Mouse (Mus musculus) midbrain, postnatal 0 days (tissue): ENCODE results near the gene Krt71. TPM values are rescaled to one million over a fixed set of nuclear protein-coding genes. Genes with fewer than 3 reads are reported as not detected.
"Not testable (repeated sequence)": the region's sequence is repeated elsewhere in the genome, so short reads cannot be mapped to it uniquely, and the experiment has no call there.

Source experiments
- ATAC-seq: fragments of 200-750 bp; cut with Nextera tagmentation; 2 replicates; pipeline ENCODE4 v1.8.0; 2017; ENCODE audit warnings: moderate number of reproducible peaks, mild to moderate bottlenecking, moderate TSS enrichment, moderate library complexity; ENCODE audit not compliant: low FRiP score
- DNase-seq: peaks from one replicate; pipeline ENCODE4 v3.0.0-alpha.2; 2015; ENCODE audit warnings: low spot score
- H3K27ac ChIP-seq: fragments of 300-500 bp; sonication (generic); 2 replicates; pipeline ENCODE4 v1.5.1; 2014; ENCODE audit warnings: low read depth, mild to moderate bottlenecking, low read length, mixed read lengths
- H3K27me3 ChIP-seq: fragments of 300-500 bp; sonication (generic); 2 replicates; pipeline ENCODE4 v1.6.1; 2014; ENCODE audit warnings: low read length, control low read depth, mixed read lengths; ENCODE audit not compliant: insufficient read depth
- H3K36me3 ChIP-seq: fragments of 300-500 bp; sonication (generic); 2 replicates; pipeline ENCODE4 v1.6.1; 2014; ENCODE audit warnings: low read length, control low read depth, mixed read lengths; ENCODE audit not compliant: insufficient read depth
- H3K4me1 ChIP-seq: fragments of 300-500 bp; sonication (generic); 2 replicates; pipeline ENCODE4 v1.6.1; 2014; ENCODE audit warnings: mild to moderate bottlenecking, control low read depth, antibody characterized with exemption, low read length, mixed read lengths; ENCODE audit not compliant: insufficient read depth
- H3K4me2 ChIP-seq: fragments of 300-500 bp; sonication (generic); 2 replicates; pipeline ENCODE4 v1.6.1; 2014; ENCODE audit warnings: low read depth, mild to moderate bottlenecking, low read length, mixed read lengths; ENCODE audit not compliant: poor library complexity, severe bottlenecking
- H3K4me3 ChIP-seq: fragments of 300-500 bp; sonication (generic); 2 replicates; pipeline ENCODE4 v1.5.1; 2014; ENCODE audit warnings: low read depth, mild to moderate bottlenecking, low read length, moderate library complexity
- H3K9ac ChIP-seq: fragments of 300-500 bp; sonication (generic); replicated peaks from 2 replicates; pipeline ENCODE4 v1.6.1; 2014; ENCODE audit warnings: mild to moderate bottlenecking, low read length, moderate library complexity, mixed read lengths; ENCODE audit not compliant: poor library complexity, severe bottlenecking
- H3K9me3 ChIP-seq: fragments of 300-500 bp; sonication (generic); 2 replicates; pipeline ENCODE4 v1.6.1; 2016; ENCODE audit warnings: low read length, control low read depth
- CTCF ChIP-seq: IDR thresholded peaks from 2 replicates; pipeline ENCODE4 v1.5.1; 2016; ENCODE audit warnings: antibody characterized with exemption, mild to moderate bottlenecking
- WGBS: fragments of 180-500 bp; shearing (Covaris S2); extraction: QIAGEN DNeasy Blood & Tissue Kit; methylation state at CpG from one replicate; pipeline ENCODE4 v1.1.7; 2014; 5-methylcytosine and 5-hydroxymethylcytosine counted together
- microRNA-seq: library from miRNA; unstranded; fragments of <30 nt; microRNA quantifications from one replicate; pipeline ENCODE4, GENCODE M21; 2016; ENCODE audit warnings: borderline number of aligned reads
- polyA plus RNA-seq: library from polyadenylated mRNA; unstranded; fragments of >200 nt; fragmentation: Nextera tagmentation; extraction: Ambion mirVana; gene quantifications from 2 replicates; pipeline ENCODE4 v1.2.1, GENCODE M21; 2015
- total RNA-seq: library from RNA; depleted of rRNA; stranded (reverse); fragments of >200 nt; gene quantifications from 2 replicates; pipeline ENCODE4 v1.2.3, GENCODE M21; 2014; rRNA removed

Krt71 gene
- total and polyA plus RNA-seq, 2 experiments from 2014 or later: 0.25 to 2.8 TPM

DNA sequence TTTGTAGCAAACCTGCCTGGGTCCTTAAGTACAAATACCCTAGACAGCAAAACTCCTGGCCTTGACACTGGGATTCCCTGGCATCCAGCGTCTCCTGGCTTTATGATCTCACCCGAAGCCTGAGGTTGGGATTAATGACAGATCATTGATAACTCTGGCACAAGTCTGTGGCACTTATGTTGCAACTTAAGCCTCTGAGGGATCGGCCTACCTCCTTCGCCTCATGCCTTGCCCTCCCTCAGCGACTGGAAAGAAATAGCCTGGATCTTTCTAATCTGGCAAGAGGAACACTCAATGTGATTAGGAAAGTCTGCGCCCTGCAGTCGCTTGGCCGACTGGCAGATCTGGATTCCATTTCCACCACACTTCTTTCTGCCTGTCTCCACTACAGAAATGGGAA, 43.0 kb downstream of the Krt71 start:
- Histone ChIP-seq H3K27ac (no peak overlapping the region), H3K4me3 (no peak overlapping the region), H3K36me3 (no peaks in the 10 kb centered on the region), H3K9me3 (no peaks in the 10 kb centered on the region), H3K27me3 (no peaks in the 10 kb centered on the region), H3K4me2 (no peak overlapping the region), H3K4me1 (no peaks in the 10 kb centered on the region), H3K9ac (no peak overlapping the region)
- TF ChIP-seq CTCF: no peak
- ATAC-seq (no peak), DNase-seq (no peak)
- 82% methylated on average over 8 of the region's 8 CpGs for WGBS

DNA sequence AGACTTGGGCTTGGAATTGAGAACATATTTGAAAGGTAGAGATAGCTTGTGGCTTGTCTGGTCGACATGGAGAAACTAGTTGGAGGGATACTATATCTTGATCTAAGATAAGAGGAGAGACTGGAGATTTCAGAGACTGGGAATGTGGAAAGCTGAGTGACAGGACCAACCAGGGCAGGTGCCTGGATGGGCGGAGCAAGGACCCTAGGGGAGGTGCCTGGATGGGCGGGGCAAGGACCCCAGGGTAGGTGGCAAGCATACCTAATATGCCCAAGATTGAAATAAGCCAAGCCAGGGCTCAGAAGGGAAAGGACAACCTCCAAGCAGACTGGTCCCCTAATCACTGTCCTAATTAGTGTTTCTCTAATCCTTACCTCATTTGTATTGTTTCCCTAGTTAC, 43.7 kb downstream of the Krt71 start:
- Histone ChIP-seq H3K9ac (no peak overlapping the region), H3K4me3 (no peak overlapping the region), H3K4me2 (no peak overlapping the region), H3K27me3 (no peaks in the 10 kb centered on the region), H3K4me1 (no peaks in the 10 kb centered on the region), H3K36me3 (no peaks in the 10 kb centered on the region), H3K27ac (no peak overlapping the region), H3K9me3 (no peaks in the 10 kb centered on the region)
- 57% methylated on average over 3 of the region's 3 CpGs for WGBS
- DNase-seq (no peak), ATAC-seq (no peak)
- TF ChIP-seq CTCF: no peak

DNA sequence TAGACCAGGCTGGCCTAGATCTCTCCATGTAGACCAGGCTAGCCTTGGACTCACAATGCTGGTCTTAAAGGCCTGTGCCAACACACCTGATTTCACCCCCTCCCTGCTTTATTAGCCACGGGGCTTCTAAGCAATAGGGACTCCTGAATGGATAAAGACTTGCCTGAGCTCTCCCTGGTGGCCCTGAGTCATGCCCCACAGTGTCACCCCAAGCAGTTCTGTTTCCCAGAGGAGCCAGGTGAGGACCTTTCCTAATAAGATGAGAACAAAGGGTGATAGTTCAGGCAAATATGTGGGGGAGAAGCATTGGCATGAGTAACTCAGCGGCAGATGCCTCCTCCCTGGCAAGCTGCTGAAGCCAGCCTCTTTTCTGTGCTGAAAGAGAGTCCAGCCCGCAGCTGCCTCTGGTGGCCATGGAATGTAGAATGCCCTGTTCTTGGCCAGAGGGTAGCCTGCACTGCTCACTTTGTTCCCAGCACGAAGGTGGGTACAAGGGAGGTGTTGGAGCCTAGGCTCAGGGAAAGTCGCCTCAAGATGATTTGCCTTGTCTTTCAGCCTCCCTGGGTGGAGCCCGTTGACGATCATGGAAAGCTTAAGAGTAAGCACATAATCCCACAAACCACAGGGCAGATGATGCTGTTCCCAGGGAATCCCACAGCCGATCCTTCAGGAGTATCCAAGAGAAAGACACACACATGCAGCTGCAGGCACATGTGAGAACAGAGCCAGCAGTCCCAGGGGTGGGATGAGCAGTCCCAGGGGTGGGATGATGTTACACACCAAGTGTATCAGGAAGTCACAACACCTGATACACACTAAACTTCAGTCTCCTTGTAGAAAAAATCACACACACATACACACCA, 45.4 kb downstream of the Krt71 start:
- Histone ChIP-seq H3K27me3 (no peaks in the 10 kb centered on the region), H3K9me3 (no peaks in the 10 kb centered on the region), H3K36me3 (no peaks in the 10 kb centered on the region), H3K9ac (no peak overlapping the region), H3K4me2 (no peak overlapping the region), H3K4me3 (no peak overlapping the region), H3K27ac (no peak overlapping the region), H3K4me1 (no peaks in the 10 kb centered on the region)
- 63% methylated on average over 8 of the region's 8 CpGs for WGBS
- TF ChIP-seq CTCF: no peak
- DNase-seq: no peak
- ATAC-seq: no peak

GRCm38 (mm10) chr15:101694207-101694606, 48.7 kb downstream of the Krt71 start, which contains the start of gene Krt6a:
Krt6a (minus strand) TSS chr15:101694307.
- no peak for TF ChIP-seq CTCF
- Histone ChIP-seq H3K4me1 (no peaks in the 10 kb centered on the region), H3K27me3 (no peaks in the 10 kb centered on the region), H3K9ac (no peak within 1 kb of the TSS), H3K4me3 (no peak within 1 kb of the TSS), H3K9me3 (no peaks in the 10 kb centered on the region), H3K4me2 (no peak within 1 kb of the TSS), H3K27ac (no peak within 1 kb of the TSS), H3K36me3 (no peaks in the 10 kb centered on the region)
- 87% methylated on average over 5 of the region's 5 CpGs for whole genome bisulfite sequencing
- DNase-seq (no peak), ATAC-seq (no peak)

GRCm38 (mm10) chr15:101690460-101690859, 52.4 kb downstream of the Krt71 start:
- not testable (repeated sequence) for H3K9ac ChIP-seq, ATAC-seq, H3K27ac ChIP-seq, DNase-seq, H3K36me3 ChIP-seq, H3K4me1 ChIP-seq, H3K4me2 ChIP-seq, H3K27me3 ChIP-seq, H3K9me3 ChIP-seq, H3K4me3 ChIP-seq
- WGBS: 89% methylated on average over 5 of the region's 5 CpGs

GRCm38 (mm10) chr15:101688161-101688560, 54.7 kb downstream of the Krt71 start:
- DNase-seq: no peak
- H3K27me3 ChIP-seq: no peaks in the 10 kb centered on the region
- no peaks in the 10 kb centered on the region for H3K4me1 ChIP-seq
- no peak overlapping the region for H3K4me2 ChIP-seq
- TF ChIP-seq CTCF: no peak
- no peak overlapping the region for H3K27ac ChIP-seq
- H3K9ac ChIP-seq: no peak overlapping the region
- H3K4me3 ChIP-seq: no peak overlapping the region
- no peaks in the 10 kb centered on the region for H3K36me3 ChIP-seq
- H3K9me3 ChIP-seq: no peaks in the 10 kb centered on the region
- 71% methylated on average over 2 of the region's 2 CpGs for WGBS
- ATAC-seq: no peak

Small RNA genes within 50 kb of the gene (microRNA-seq; reads per million reads assigned to microRNA genes)
- gene Gm44323 (not detected), gene Gm44342 (not detected)

Other genes starting within 250 kb of the Krt71 start
- not detected in 2 replicates for gene Gm49425, start 225.8 kb downstream of the Krt71 start, total RNA-seq
- gene Gm49425, start 225.8 kb downstream of the Krt71 start, polyA plus RNA-seq: not detected in 2 replicates
- gene Krt84, start 210.3 kb downstream of the Krt71 start, total RNA-seq: not detected in 2 replicates
- not detected in 2 replicates for gene Krt84, start 210.3 kb downstream of the Krt71 start, polyA plus RNA-seq
- gene Krt82, start 192.4 kb downstream of the Krt71 start, total RNA-seq: not detected in 2 replicates
- gene Krt82, start 192.4 kb downstream of the Krt71 start, polyA plus RNA-seq: not detected in 2 replicates
- gene Krt90, start 180.2 kb downstream of the Krt71 start, total RNA-seq: 0.09 TPM in 1 of 2 replicates, not detected in the other
- gene Krt90, start 180.2 kb downstream of the Krt71 start, polyA plus RNA-seq: 0.41 and 0.50 TPM in 2 replicates
- gene Krt75, start 169.2 kb downstream of the Krt71 start, total RNA-seq: 0.05 TPM in 1 of 2 replicates, not detected in the other
- 0.12 TPM in 2 replicates for gene Krt75, start 169.2 kb downstream of the Krt71 start, polyA plus RNA-seq
- not detected in 2 replicates for gene Gm5414, start 114.9 kb downstream of the Krt71 start, total RNA-seq
- not detected in 2 replicates for gene Gm5414, start 114.9 kb downstream of the Krt71 start, polyA plus RNA-seq
- not detected in 2 replicates for gene Gm5478, start 95.7 kb downstream of the Krt71 start, total RNA-seq
- not detected in 2 replicates for gene Gm5478, start 95.7 kb downstream of the Krt71 start, polyA plus RNA-seq
- not detected in 2 replicates for gene Krt6b, start 62.8 kb downstream of the Krt71 start, total RNA-seq
- 0.07 TPM in 1 of 2 replicates, not detected in the other for gene Krt6b, start 62.8 kb downstream of the Krt71 start, polyA plus RNA-seq
- not detected in 2 replicates for gene Krt6a, start 48.8 kb downstream of the Krt71 start, total RNA-seq
- not detected in 2 replicates for gene Krt6a, start 48.8 kb downstream of the Krt71 start, polyA plus RNA-seq
- 6.4 TPM in 1 of 2 replicates, not detected in the other for gene Krt5, start 30.2 kb downstream of the Krt71 start, total RNA-seq
- gene Krt5, start 30.2 kb downstream of the Krt71 start, polyA plus RNA-seq: 0.14 TPM in 1 of 2 replicates, not detected in the other
- gene Krt72, start 43.4 kb upstream of the Krt71 start, total RNA-seq: not detected in 2 replicates
- gene Krt72, start 43.4 kb upstream of the Krt71 start, polyA plus RNA-seq: not detected in 2 replicates
- gene Krt73, start 59.2 kb upstream of the Krt71 start, total RNA-seq: 1.3 TPM in 1 of 2 replicates, not detected in the other
- gene Krt73, start 59.2 kb upstream of the Krt71 start, polyA plus RNA-seq: 0.36 and 0.39 TPM in 2 replicates
- gene Krt2, start 75.1 kb upstream of the Krt71 start, total RNA-seq: not detected in 2 replicates
- gene Krt2, start 75.1 kb upstream of the Krt71 start, polyA plus RNA-seq: 0.12 TPM in 1 of 2 replicates, not detected in the other
- gene Krt1, start 107.7 kb upstream of the Krt71 start, total RNA-seq: 18.3 and 45.5 TPM in 2 replicates
- gene Krt1, start 107.7 kb upstream of the Krt71 start, polyA plus RNA-seq: 20.0 and 22.7 TPM in 2 replicates
- 1.2 and 1.4 TPM in 2 replicates for gene Krt77, start 126.6 kb upstream of the Krt71 start, total RNA-seq
- gene Krt77, start 126.6 kb upstream of the Krt71 start, polyA plus RNA-seq: 1.5 and 1.6 TPM in 2 replicates
- not detected in 2 replicates for gene Krt76, start 149.8 kb upstream of the Krt71 start, total RNA-seq
- gene Krt76, start 149.8 kb upstream of the Krt71 start, polyA plus RNA-seq: not detected in 2 replicates
- gene Krt4, start 181.6 kb upstream of the Krt71 start, total RNA-seq: 0.38 TPM in 1 of 2 replicates, not detected in the other
- not detected in 2 replicates for gene Krt4, start 181.6 kb upstream of the Krt71 start, polyA plus RNA-seq
- 2.3 TPM in 1 of 2 replicates, not detected in the other for gene Krt79, start 197.2 kb upstream of the Krt71 start, total RNA-seq
- 0.15 and 0.28 TPM in 2 replicates for gene Krt79, start 197.2 kb upstream of the Krt71 start, polyA plus RNA-seq
- 0.49 TPM in 1 of 2 replicates, not detected in the other for gene Krt78, start 211.2 kb upstream of the Krt71 start, total RNA-seq
- not detected in 2 replicates for gene Krt78, start 211.2 kb upstream of the Krt71 start, polyA plus RNA-seq